Mouse (Mus musculus) embryonic fibroblast, embryonic 13.5 days (primary cell): ENCODE results near the gene Btnl4.
"Not testable (repeated sequence)": the region's sequence is repeated elsewhere in the genome, so short reads cannot be mapped to it uniquely, and the experiment has no call there.

Experiments
- CTCF ChIP-seq: IDR thresholded peaks from 2 replicates; pipeline ENCODE4 v1.5.1; 2011; ENCODE audit warnings: mild to moderate bottlenecking, control low read depth, low read length, moderate library complexity, borderline replicate concordance; ENCODE audit not compliant: insufficient read depth
- POLR2A ChIP-seq: IDR thresholded peaks from 2 replicates; pipeline ENCODE4 v1.6.1; 2011; ENCODE audit warnings: low read depth, mild to moderate bottlenecking, control low read depth, low read length, moderate library complexity

- TF ChIP-seq POLR2A, CTCF: not testable (repeated sequence)
These were observed 20.6 kb upstream of the Btnl4 start for GRCm38 (mm10) chr17:34497726-34498125.
